ENCODE assay signal across 13 mouse cellular contexts in genomic region chr7:129791450-129791820, GRCm38 (mm10).
DNase-seq lines count a peak whose midpoint lies in the region; ATAC-seq and TF ChIP-seq lines count a peak whose summit lies in the region.
"Had no signal": no experiment of that assay in that cellular context is flagged by ENCODE, and none has a peak within 500 bp of the region (broad histone marks: within the 10 kb centered on the region; RNA-seq: fewer than 3 reads in every experiment).

No protein-coding gene starts in this region.

- no peak overlapping the region for H3K4me2 ChIP-seq in kidney, embryonic 16.5 days (replicated peaks; ENCODE audit: low read depth, low read length)
- H3K4me2 ChIP-seq: limb, embryonic 12.5 days had no signal

- H3K9me3 ChIP-seq in kidney, embryonic 16.5 days (ENCODE audit: low read length), result no peaks in the 10 kb centered on the region
- H3K9me3 ChIP-seq: limb, embryonic 12.5 days had no signal

- no peaks in the 10 kb centered on the region for H3K27me3 ChIP-seq in kidney, embryonic 16.5 days (ENCODE audit: insufficient read depth, low read length)
- H3K27me3 ChIP-seq in thymus, adult 2 months (ENCODE audit: control insufficient read depth, insufficient read depth, low read length), result no peaks in the 10 kb centered on the region

- H3K9ac ChIP-seq in kidney, embryonic 16.5 days (replicated peaks; ENCODE audit: low read length), result no peak overlapping the region
- H3K9ac ChIP-seq: limb, embryonic 12.5 days had no signal

- no peak overlapping the region for H3K27ac ChIP-seq in kidney, embryonic 16.5 days (ENCODE audit: low read length)
- no peak overlapping the region for H3K27ac ChIP-seq in thymus, adult 2 months (ENCODE audit: control insufficient read depth, insufficient read depth, low read length)
- H3K27ac ChIP-seq: limb, embryonic 12.5 days had no signal

- no peak for TF ChIP-seq POLR2A in thymus, adult 2 months (IDR thresholded peaks at IDR 0.05; ENCODE audit: control insufficient read depth, extremely low read depth, insufficient read depth, low read length, poor library complexity)

- DNase-seq in cerebellum, postnatal 14 days, result peak; percentile 59 to 74
- DNase-seq in cerebellum, adult 11 months, result no peak
- peak; percentile 16 for DNase-seq in layer of hippocampus, adult 9-11 months
- no peak for DNase-seq in layer of hippocampus, postnatal 10 days (ENCODE audit: low spot score in 2 of 2)
- DNase-seq in adipocyte (ENCODE audit: low spot score), result peak; percentile 37
- DNase-seq in lung, postnatal 14 days, result peak; percentile 51
- DNase-seq in thymus, adult 2 months, result no peak
- DNase-seq: thymus, postnatal 4 days had no signal

- TF ChIP-seq CTCF in thymus, adult 2 months (IDR thresholded peaks at IDR 0.05; ENCODE audit: borderline replicate concordance, control insufficient read depth, extremely low read depth, insufficient read depth, low read length, poor library complexity), result no peak

- no peak overlapping the region for H3K4me3 ChIP-seq in kidney, embryonic 16.5 days (ENCODE audit: low read length)
- H3K4me3 ChIP-seq in thymus, adult 2 months (ENCODE audit: control insufficient read depth, insufficient read depth, low read length), result no peak overlapping the region
- H3K4me3 ChIP-seq: limb, embryonic 12.5 days had no signal

- 83% methylated on average over 6 of the region's 6 CpGs for WGBS in kidney, embryonic 16.5 days
- WGBS in thymus, adult 2 months, result 77% methylated on average over 6 of the region's 6 CpGs

- ATAC-seq in kidney, embryonic 16.5 days (ENCODE audit: low FRiP score, low TSS enrichment), result no peak
- ATAC-seq: activated CD4-positive, CD25-positive, alpha-beta regulatory T cell, adult 4 months; intestine, embryonic 16.5 days had no signal

- 0 out of 2 replicates have a peak, but pooled peaks cover 10% of the 10 kb centered on the region for H3K4me1 ChIP-seq in kidney, embryonic 16.5 days (ENCODE audit: insufficient read depth, low read length)
- peaks cover 8% of the 10 kb centered on the region for H3K4me1 ChIP-seq in thymus, adult 2 months (replicated peaks; ENCODE audit: control insufficient read depth, insufficient read depth, low read length)

- H3K36me3 ChIP-seq in kidney, embryonic 16.5 days (ENCODE audit: insufficient read depth, low read length), result no peaks in the 10 kb centered on the region
- H3K36me3 ChIP-seq in thymus, adult 2 months (ENCODE audit: control insufficient read depth, insufficient read depth, low read length), result no peaks in the 10 kb centered on the region
- H3K36me3 ChIP-seq: G1E; limb, embryonic 12.5 days had no signal

Comparison
In these comparisons a context has a peak if more than half of its experiments do, and no peak if none do; other contexts are left out.
1. DNase-seq: peak in cerebellum, postnatal 14 days (2 of 2), layer of hippocampus, adult 9-11 months (single experiment), adipocyte (single experiment) and lung, postnatal 14 days (single experiment); none in cerebellum, adult 11 months (single experiment), layer of hippocampus, postnatal 10 days (0 of 2) and thymus, adult 2 months (single experiment).